Mouse (Mus musculus): ENCODE data around the gene Olfr1086. TPM values are rescaled to one million over a fixed set of nuclear protein-coding genes. Genes with fewer than 3 reads are reported as not detected.
"Not testable (repeated sequence)": the region's sequence is repeated elsewhere in the genome, so short reads cannot be mapped to it uniquely, and the experiment has no call there.

The Olfr1086 gene
- total RNA-seq (2021) (not detected), polyA plus RNA-seq (2012; rRNA removed) (not detected in 2 replicates)
- long read RNA-seq = 0 reads

DNA sequence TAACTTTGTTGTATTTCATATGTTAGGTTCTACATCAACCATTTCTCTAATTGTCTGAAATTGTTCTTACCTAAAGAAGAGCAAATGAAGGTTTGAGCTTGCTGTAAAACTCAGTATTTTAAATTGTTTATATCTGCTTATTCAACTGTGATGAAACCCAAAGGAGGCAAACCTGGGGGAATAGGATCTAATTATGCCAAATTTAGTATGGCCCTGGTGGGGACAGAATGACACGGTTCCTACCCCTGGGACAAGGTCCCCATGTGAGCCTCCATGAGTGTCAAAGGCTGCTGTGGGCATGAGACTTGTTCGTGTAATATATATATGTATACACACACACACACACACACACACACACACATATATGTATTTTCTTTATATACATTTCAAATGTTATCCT is at the start of gene Olfr1086:
Gene Olfr1086, minus strand, starts transcription at position 101 of the 400 bp plus-strand sequence.
- no peak for DNase-seq

DNA sequence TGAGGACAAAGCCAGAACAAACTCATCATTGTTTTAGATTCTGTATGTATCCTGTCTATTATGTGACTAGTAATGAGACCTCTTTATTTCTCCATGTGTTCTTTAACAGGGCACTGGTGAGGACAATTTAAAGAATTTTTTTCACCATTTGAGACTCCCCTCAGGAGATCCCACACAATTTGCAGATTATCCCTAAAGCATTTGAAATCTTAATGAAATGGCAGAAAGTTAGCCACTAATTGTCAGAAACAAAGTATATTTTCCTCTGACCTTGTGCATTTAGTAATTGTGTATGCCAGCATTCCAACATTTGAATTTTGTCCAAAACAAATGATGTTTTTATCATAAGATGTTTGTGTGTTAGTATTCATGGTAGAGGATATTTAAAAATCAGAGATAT is 18.4 kb upstream of the Olfr1086 start, which contains the start of gene Olfr1087:
Gene Olfr1087, minus strand, starts transcription at position 101 of the 400 bp plus-strand sequence.
- DNase-seq = no peak

DNA sequence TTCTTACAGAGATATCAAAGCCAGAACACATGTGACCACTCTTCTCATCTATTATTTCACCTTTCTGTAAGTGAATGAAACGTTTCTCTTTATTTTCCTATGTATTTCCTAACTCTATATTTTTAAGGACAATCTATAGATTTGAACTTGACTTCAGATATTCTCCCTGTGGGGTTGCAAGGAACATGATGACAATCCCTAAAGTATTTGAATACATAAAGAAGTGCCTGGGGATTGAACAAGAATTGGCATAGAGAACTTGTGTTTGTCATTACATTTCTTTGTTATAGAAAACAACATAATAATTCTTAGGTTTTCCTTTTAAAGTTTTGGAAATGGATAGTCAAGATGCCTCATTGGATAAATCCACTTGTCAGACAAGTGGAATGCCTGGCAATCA is 18.0 kb downstream of the Olfr1086 start, which contains the start of gene Olfr1085:
Gene Olfr1085, minus strand, starts transcription at position 101 of the 400 bp plus-strand sequence.
- DNase-seq = no peak

DNA sequence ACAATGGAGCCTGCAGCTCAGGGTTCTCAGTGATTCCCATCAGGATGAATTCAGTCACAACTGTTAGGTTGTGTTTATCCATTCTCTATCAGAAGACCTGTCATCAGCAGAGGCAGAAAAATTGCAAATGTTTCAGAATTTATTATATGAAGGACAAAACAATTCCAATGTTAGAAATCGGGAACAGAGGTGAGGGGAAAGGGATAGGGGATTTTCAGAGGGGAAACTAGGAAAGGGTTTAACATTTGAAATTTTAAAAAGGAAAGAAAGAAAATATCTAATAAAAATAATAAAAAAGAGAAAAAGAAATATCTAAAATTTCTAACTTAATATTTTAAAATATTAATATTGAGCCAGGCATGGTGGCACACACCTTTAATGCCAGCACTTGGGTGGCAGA is 40.3 kb downstream of the Olfr1086 start, which contains the start of gene Olfr1084:
Gene Olfr1084, minus strand, starts transcription at position 101 of the 400 bp plus-strand sequence.
- not testable (repeated sequence) for DNase-seq

Other genes starting within 250 kb of the Olfr1086 start
- not detected for gene Olfr1065, start 229.5 kb downstream of the Olfr1086 start, total RNA-seq (2021)
- gene Olfr1065, start 229.5 kb downstream of the Olfr1086 start, polyA plus RNA-seq (2012; rRNA removed) = not detected in 2 replicates
- gene Olfr1066, start 223.8 kb downstream of the Olfr1086 start, total RNA-seq (2021) = not detected
- not detected in 2 replicates for gene Olfr1066, start 223.8 kb downstream of the Olfr1086 start, polyA plus RNA-seq (2012; rRNA removed)
- not detected for gene Olfr228, start 192.7 kb downstream of the Olfr1086 start, total RNA-seq (2021)
- not detected in 2 replicates for gene Olfr228, start 192.7 kb downstream of the Olfr1086 start, polyA plus RNA-seq (2012; rRNA removed)
- not detected for gene Olfr1076, start 171.6 kb downstream of the Olfr1086 start, total RNA-seq (2021)
- not detected in 2 replicates for gene Olfr1076, start 171.6 kb downstream of the Olfr1086 start, polyA plus RNA-seq (2012; rRNA removed)
- not detected for gene Olfr1079, start 137.6 kb downstream of the Olfr1086 start, total RNA-seq (2021)
- not detected in 2 replicates for gene Olfr1079, start 137.6 kb downstream of the Olfr1086 start, polyA plus RNA-seq (2012; rRNA removed)
- gene Olfr1080, start 121.9 kb downstream of the Olfr1086 start, total RNA-seq (2021) = not detected
- gene Olfr1080, start 121.9 kb downstream of the Olfr1086 start, polyA plus RNA-seq (2012; rRNA removed) = not detected in 2 replicates
- not detected for gene Olfr1082, start 81.1 kb downstream of the Olfr1086 start, total RNA-seq (2021)
- not detected in 2 replicates for gene Olfr1082, start 81.1 kb downstream of the Olfr1086 start, polyA plus RNA-seq (2012; rRNA removed)
- not detected for gene Olfr1084, start 40.4 kb downstream of the Olfr1086 start, total RNA-seq (2021)
- not detected in 2 replicates for gene Olfr1084, start 40.4 kb downstream of the Olfr1086 start, polyA plus RNA-seq (2012; rRNA removed)
- gene Olfr1085, start 18.1 kb downstream of the Olfr1086 start, total RNA-seq (2021) = not detected
- not detected in 2 replicates for gene Olfr1085, start 18.1 kb downstream of the Olfr1086 start, polyA plus RNA-seq (2012; rRNA removed)
- not detected for gene Olfr1087, start 18.3 kb upstream of the Olfr1086 start, total RNA-seq (2021)
- not detected in 2 replicates for gene Olfr1087, start 18.3 kb upstream of the Olfr1086 start, polyA plus RNA-seq (2012; rRNA removed)
- not detected for gene Olfr1089, start 53.6 kb upstream of the Olfr1086 start, total RNA-seq (2021)
- not detected in 2 replicates for gene Olfr1089, start 53.6 kb upstream of the Olfr1086 start, polyA plus RNA-seq (2012; rRNA removed)
- gene Olfr1090, start 78.9 kb upstream of the Olfr1086 start, total RNA-seq (2021) = not detected
- gene Olfr1090, start 78.9 kb upstream of the Olfr1086 start, polyA plus RNA-seq (2012; rRNA removed) = not detected in 2 replicates
- gene Olfr1093, start 102.4 kb upstream of the Olfr1086 start, total RNA-seq (2021) = not detected
- not detected in 2 replicates for gene Olfr1093, start 102.4 kb upstream of the Olfr1086 start, polyA plus RNA-seq (2012; rRNA removed)
- not detected for gene Olfr141, start 129.9 kb upstream of the Olfr1086 start, total RNA-seq (2021)
- gene Olfr141, start 129.9 kb upstream of the Olfr1086 start, polyA plus RNA-seq (2012; rRNA removed) = not detected in 2 replicates
- gene Olfr1094, start 144.6 kb upstream of the Olfr1086 start, total RNA-seq (2021) = not detected
- not detected in 2 replicates for gene Olfr1094, start 144.6 kb upstream of the Olfr1086 start, polyA plus RNA-seq (2012; rRNA removed)
- not detected for gene Olfr1095, start 171.6 kb upstream of the Olfr1086 start, total RNA-seq (2021)
- gene Olfr1095, start 171.6 kb upstream of the Olfr1086 start, polyA plus RNA-seq (2012; rRNA removed) = not detected in 2 replicates
- not detected for gene Gm13723, start 194.7 kb upstream of the Olfr1086 start, total RNA-seq (2021)
- not detected in 2 replicates for gene Gm13723, start 194.7 kb upstream of the Olfr1086 start, polyA plus RNA-seq (2012; rRNA removed)
- gene Olfr1097, start 212.1 kb upstream of the Olfr1086 start, total RNA-seq (2021) = not detected
- not detected in 2 replicates for gene Olfr1097, start 212.1 kb upstream of the Olfr1086 start, polyA plus RNA-seq (2012; rRNA removed)
- not detected for gene Olfr1098, start 244.5 kb upstream of the Olfr1086 start, total RNA-seq (2021)
- not detected in 2 replicates for gene Olfr1098, start 244.5 kb upstream of the Olfr1086 start, polyA plus RNA-seq (2012; rRNA removed)

Measured in adrenal gland, adult 2 months (tissue).